Mouse (Mus musculus) thymus, adult 2 months (tissue): Measurements from ENCODE around the gene Utp20. TPM values are rescaled to one million over a fixed set of nuclear protein-coding genes. Genes with fewer than 3 reads are reported as not detected.

Experiments
- DNase-seq: peaks from one replicate; pipeline ENCODE4 v3.0.0; 2021
- H3K27ac ChIP-seq: fragments of 200-500 bp; 2 replicates; pipeline ENCODE4 v1.5.1; 2012; ENCODE audit warnings: low read length, control low read depth; ENCODE audit not compliant: control insufficient read depth, insufficient read depth
- H3K27me3 ChIP-seq: fragments of 200-500 bp; 2 replicates; pipeline ENCODE4 v1.6.1; 2012; ENCODE audit warnings: mild to moderate bottlenecking, low read length, moderate library complexity, mixed read lengths; ENCODE audit not compliant: control insufficient read depth, insufficient read depth
- H3K36me3 ChIP-seq: fragments of 200-500 bp; 2 replicates; pipeline ENCODE4 v1.6.1; 2012; ENCODE audit warnings: mild to moderate bottlenecking, low read length, moderate library complexity; ENCODE audit not compliant: control insufficient read depth, insufficient read depth
- H3K4me1 ChIP-seq: fragments of 200-500 bp; replicated peaks from 2 replicates; pipeline ENCODE4 v1.6.1; 2012; ENCODE audit warnings: low read length; ENCODE audit not compliant: control insufficient read depth, insufficient read depth
- H3K4me3 ChIP-seq: fragments of 200-500 bp; 2 replicates; pipeline ENCODE4 v1.5.1; 2012; ENCODE audit warnings: mild to moderate bottlenecking, low read length, control low read depth, moderate library complexity; ENCODE audit not compliant: control insufficient read depth, insufficient read depth
- CTCF ChIP-seq: fragments of 200-500 bp; IDR thresholded peaks from 2 replicates; pipeline ENCODE4 v1.5.1; 2012; ENCODE audit warnings: mild to moderate bottlenecking, control low read depth, low read length, moderate library complexity, borderline replicate concordance; ENCODE audit not compliant: control insufficient read depth, poor library complexity, insufficient read depth; ENCODE audit errors: extremely low read depth
- POLR2A ChIP-seq: fragments of 200-500 bp; IDR thresholded peaks from 2 replicates; pipeline ENCODE4 v1.6.1; 2012; ENCODE audit warnings: mild to moderate bottlenecking, low read length, control low read depth, moderate library complexity; ENCODE audit not compliant: control insufficient read depth, poor library complexity, insufficient read depth; ENCODE audit errors: extremely low read depth
- WGBS: fragments of 180-500 bp; shearing (Covaris S2); methylation state at CpG from one replicate; pipeline ENCODE4 v1.1.7; 2018; 5-methylcytosine and 5-hydroxymethylcytosine counted together
- polyA plus RNA-seq: library from polyadenylated mRNA; depleted of rRNA; stranded (reverse); fragments of >200 nt; gene quantifications from 2 replicates; pipeline ENCODE4 v1.2.3, GENCODE M21; 2012; rRNA removed

Utp20 gene
- 5.5 and 6.6 TPM in 2 replicates for polyA plus RNA-seq

- DNase-seq: peak; percentile 72
- H3K27ac ChIP-seq: no peak within 1 kb of the TSS
- WGBS: under 1% methylated on average over 44 of the region's 44 CpGs
- H3K36me3 ChIP-seq: no peaks in the 10 kb centered on the region
- peaks cover 2% of the 10 kb centered on the region for H3K4me1 ChIP-seq
- H3K4me3 ChIP-seq: peak within 1 kb of the TSS; percentile 97
- H3K27me3 ChIP-seq: no peaks in the 10 kb centered on the region
- TF ChIP-seq CTCF (no peak), POLR2A (0 out of 2 replicates have a peak, but pooled peaks have one; percentile 28)
Measured at GRCm38 (mm10) chr10:88826188-88826946, at the start of gene Utp20. Utp20 (minus strand) TSS chr10:88826804.

- Histone ChIP-seq H3K27me3 (no peaks in the 10 kb centered on the region), H3K4me3 (no peak overlapping the region), H3K36me3 (no peaks in the 10 kb centered on the region), H3K4me1 (no peaks in the 10 kb centered on the region), H3K27ac (no peak overlapping the region)
- WGBS: 68% methylated on average over 5 of the region's 5 CpGs
- no peak for TF ChIP-seq POLR2A
- TF ChIP-seq CTCF: no peak
- no peak for DNase-seq
Measured at GRCm38 (mm10) chr10:88874870-88875269, 48.3 kb upstream of the Utp20 start.

GRCm38 (mm10) chr10:88866017-88866416 is 39.4 kb upstream of the Utp20 start:
- no peak for DNase-seq
- WGBS: 70% methylated on average over 2 of the region's 2 CpGs
- Histone ChIP-seq H3K4me1 (no peaks in the 10 kb centered on the region), H3K4me3 (no peak overlapping the region), H3K27me3 (no peaks in the 10 kb centered on the region), H3K27ac (no peak overlapping the region), H3K36me3 (no peaks in the 10 kb centered on the region)
- TF ChIP-seq CTCF (no peak), POLR2A (no peak)

- DNase-seq: no peak
- Histone ChIP-seq H3K4me1 (no peaks in the 10 kb centered on the region), H3K4me3 (no peak overlapping the region), H3K27ac (no peak overlapping the region), H3K27me3 (no peaks in the 10 kb centered on the region), H3K36me3 (no peaks in the 10 kb centered on the region)
- 96% methylated on average over 5 of the region's 5 CpGs for WGBS
- TF ChIP-seq POLR2A: no peak
- TF ChIP-seq CTCF: no peak
Measured at GRCm38 (mm10) chr10:88862293-88862692, 35.7 kb upstream of the Utp20 start.

- no peaks in the 10 kb centered on the region for H3K27me3 ChIP-seq
- H3K27ac ChIP-seq: no peak overlapping the region
- no peak for DNase-seq
- no peaks in the 10 kb centered on the region for H3K4me1 ChIP-seq
- H3K36me3 ChIP-seq: no peaks in the 10 kb centered on the region
- no peak for TF ChIP-seq POLR2A
- H3K4me3 ChIP-seq: no peak overlapping the region
Measured at GRCm38 (mm10) chr10:88861416-88861815, 34.8 kb upstream of the Utp20 start.

GRCm38 (mm10) chr10:88860911-88861310 is 34.3 kb upstream of the Utp20 start:
- no peak for TF ChIP-seq POLR2A
- 90% methylated on average over 3 of the region's 3 CpGs for WGBS
- DNase-seq: no peak
- Histone ChIP-seq H3K27ac (no peak overlapping the region), H3K27me3 (no peaks in the 10 kb centered on the region), H3K4me1 (no peaks in the 10 kb centered on the region), H3K4me3 (no peak overlapping the region), H3K36me3 (no peaks in the 10 kb centered on the region)

- H3K27ac ChIP-seq: no peak overlapping the region
- no peaks in the 10 kb centered on the region for H3K27me3 ChIP-seq
- DNase-seq: no peak
- no peak for TF ChIP-seq CTCF
- TF ChIP-seq POLR2A: no peak
- H3K36me3 ChIP-seq: no peaks in the 10 kb centered on the region
- no peak overlapping the region for H3K4me3 ChIP-seq
- H3K4me1 ChIP-seq: no peaks in the 10 kb centered on the region
- 88% methylated on average over 7 of the region's 7 CpGs for WGBS
Measured at GRCm38 (mm10) chr10:88853326-88853725, 26.7 kb upstream of the Utp20 start.
